Mouse (Mus musculus) cerebellum, adult (tissue): Measurements from ENCODE around the gene Gm30083.

Experiments used
- ATAC-seq: cut with Nextera tagmentation; 2 replicates; pipeline ENCODE4 v1.9.2; 2017; ENCODE audit warnings: mild to moderate bottlenecking, moderate library complexity, mixed read lengths; ENCODE audit not compliant: insufficient number of reproducible peaks, low FRiP score, low TSS enrichment

Gm30083 gene

DNA sequence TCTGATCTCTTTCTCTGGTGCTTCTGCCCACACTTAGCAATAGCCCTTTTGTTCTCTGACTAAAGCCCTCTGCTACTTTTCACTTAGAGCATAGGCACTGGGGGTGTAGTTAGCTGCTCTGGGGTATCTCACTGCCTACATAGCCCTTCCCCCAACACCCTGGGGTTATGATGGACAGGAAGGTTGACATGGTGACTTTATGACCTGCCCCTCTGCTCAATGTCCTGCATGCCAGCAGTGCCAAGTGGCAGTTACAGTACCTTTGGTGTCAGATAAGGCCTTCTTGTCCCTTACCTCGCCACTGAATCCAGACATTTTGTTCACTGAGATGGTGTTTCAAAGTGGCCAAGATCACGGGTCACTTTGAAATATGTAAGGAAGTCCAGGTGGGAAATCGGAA, at the start of gene Gm30083:
Gene Gm30083 (minus strand): TSS at position 120 of the 400 bp plus-strand sequence.
- ATAC-seq: no peak

- ATAC-seq: no peak
Measured at GRCm38 (mm10) chr14:34052516-34052915, 37.5 kb upstream of the Gm30083 start, which contains the start of gene Antxrl. Gene Antxrl, plus strand, starts transcription at chr14:34052707.

- ATAC-seq: no peak; the same call in 1 of the 2 replicates
Measured at GRCm38 (mm10) chr14:34050101-34050779, 35.3 kb upstream of the Gm30083 start.

DNA sequence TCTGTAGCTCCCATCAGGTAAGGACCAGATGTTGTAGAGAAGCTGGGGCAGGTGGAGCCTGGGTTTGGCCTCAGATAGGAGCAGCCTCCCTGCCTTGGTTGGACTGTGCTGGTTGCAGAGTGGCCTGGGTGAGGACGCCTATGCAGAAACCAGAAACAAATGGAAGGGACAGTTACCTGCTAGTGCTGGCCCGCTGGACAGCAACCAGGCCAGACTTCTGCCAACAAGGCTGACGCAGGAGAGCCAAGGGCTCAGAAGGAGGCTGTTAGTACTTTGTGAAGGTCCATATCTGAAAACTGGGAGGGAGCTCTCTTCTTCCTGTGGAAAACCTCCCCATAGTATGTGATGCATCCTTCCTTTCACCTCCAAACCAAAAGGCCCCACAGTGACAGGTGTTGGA, 28.4 kb upstream of the Gm30083 start:
- ATAC-seq: peak; percentile 57; the same call in 1 of the 2 replicates

GRCm38 (mm10) chr14:34041241-34041640, 26.3 kb upstream of the Gm30083 start:
- ATAC-seq: no peak

- ATAC-seq: no peak
Measured at GRCm38 (mm10) chr14:34033841-34034610, 19.0 kb upstream of the Gm30083 start.

DNA sequence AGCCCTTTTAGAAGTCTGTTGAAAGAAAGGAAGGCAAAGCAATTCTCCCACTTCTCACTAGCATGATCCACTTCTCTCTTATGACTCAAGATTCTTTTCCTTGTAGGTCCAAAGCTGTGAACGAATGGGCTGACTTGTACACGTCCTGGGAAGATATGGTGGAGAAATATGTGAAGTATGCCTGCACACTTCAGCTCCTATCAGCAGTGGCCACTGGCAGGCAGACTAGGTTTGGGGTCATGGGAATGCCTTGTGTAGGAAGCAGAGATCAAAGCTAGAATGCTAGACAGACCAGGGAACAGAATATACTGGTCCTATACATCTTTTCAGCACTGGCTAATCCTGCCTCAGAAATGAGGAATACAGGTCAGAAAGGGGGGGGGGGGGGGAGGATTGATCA, 11.7 kb upstream of the Gm30083 start:
- ATAC-seq: no peak

DNA sequence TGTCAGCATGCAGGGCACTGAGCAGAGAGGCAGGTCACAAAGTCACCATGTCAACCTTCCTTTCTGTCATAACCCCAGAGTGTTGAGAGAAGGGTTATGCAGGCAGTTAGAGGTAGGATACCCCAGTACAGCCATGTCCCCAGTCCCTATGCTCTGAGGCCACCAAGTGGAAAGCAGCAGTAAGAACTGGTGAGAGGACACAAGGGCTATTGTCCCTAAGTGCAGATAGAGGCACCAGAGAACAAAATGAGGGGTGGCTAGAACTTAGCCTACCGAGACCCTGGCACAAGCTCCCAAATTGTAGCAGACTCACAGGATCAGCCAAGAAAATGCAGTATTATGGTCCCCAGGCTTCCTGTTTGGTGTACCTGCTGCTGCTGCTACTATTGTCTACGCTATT, 2.0 kb upstream of the Gm30083 start:
- ATAC-seq: no peak

DNA sequence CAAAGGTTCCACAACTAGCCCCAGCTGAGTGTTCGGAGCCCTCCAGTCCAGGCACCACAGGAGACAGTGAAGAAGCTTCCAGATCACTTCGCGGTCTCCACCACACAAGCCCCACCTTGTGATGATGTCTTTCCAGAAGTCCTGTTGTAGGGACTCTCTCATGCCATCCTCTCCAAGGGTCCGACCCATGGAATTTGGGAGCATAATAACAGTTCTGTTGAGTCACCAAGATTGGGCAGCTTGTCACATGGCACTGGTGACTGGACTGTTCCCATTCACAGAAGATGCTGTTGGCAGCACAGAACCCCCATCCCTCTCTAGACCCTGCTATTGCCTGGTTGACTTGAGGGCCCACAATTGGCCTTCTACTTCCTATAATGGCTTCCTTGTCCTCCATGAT, 1.4 kb upstream of the Gm30083 start, which contains the start of gene Gm5460:
Gene Gm5460 (plus strand): TSS at position 378 of the 400 bp plus-strand sequence.
- ATAC-seq: no peak

- ATAC-seq: no peak
Measured at GRCm38 (mm10) chr14:34002358-34002757, 12.6 kb downstream of the Gm30083 start.

DNA sequence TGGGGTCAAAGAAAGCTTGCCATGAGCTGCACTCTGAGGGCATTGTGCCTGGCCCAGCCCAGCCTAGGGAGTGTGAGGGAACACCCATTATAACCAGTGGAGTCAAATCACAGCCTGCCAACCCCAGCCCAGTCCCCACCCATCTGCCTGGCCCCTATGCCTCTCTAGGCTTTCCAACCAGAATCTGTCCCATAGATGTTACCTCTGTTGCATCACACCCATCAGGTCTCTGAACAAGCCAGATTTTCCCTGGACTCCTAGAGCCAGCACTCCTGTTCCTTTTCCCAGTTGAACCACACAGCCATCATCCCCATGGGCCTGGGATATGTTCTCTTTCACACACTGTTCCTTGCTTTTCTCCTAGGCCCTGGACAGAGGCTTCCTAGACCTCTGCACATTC, 13.5 kb downstream of the Gm30083 start:
- ATAC-seq: no peak

GRCm38 (mm10) chr14:34000076-34000475, 14.9 kb downstream of the Gm30083 start:
- ATAC-seq: no peak

GRCm38 (mm10) chr14:33997427-33997826, 17.6 kb downstream of the Gm30083 start:
- ATAC-seq: no peak

DNA sequence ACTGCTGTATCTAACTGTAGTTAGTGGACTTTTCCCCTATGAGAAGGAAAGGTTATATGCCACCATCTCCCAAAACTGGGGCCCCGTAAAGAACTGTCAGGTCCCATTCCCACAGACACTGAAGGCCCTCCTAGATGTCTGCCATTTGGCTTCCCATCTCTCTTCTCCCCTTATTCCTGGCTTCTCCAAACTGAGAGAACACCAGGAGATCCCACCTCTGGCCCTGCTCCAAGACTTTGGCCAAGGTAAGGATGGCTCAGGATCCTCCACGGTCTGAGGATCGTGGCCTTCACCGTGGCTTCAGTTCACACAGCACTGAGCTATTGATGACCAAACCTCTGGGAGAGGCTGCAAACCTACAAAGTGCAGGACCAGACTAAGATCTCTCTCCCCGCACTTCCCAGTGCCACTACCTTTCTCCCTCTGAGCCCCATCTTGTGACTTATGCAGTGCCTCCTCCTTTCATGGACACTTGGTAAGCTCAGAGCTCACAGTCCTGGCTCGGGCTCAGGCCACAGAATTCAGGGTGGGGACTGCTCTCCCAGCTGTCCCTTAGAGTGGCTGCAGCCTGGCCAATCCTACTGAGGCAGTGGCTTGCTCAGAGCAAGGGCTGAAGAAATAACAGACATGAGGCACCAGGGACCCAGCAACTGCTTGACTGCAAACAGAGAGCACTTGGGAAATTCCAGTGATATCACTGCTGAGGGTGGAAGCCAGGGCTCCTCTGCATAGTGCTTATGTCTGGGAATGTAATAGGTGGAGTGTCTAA, 21.3 kb downstream of the Gm30083 start:
- no peak for ATAC-seq

DNA sequence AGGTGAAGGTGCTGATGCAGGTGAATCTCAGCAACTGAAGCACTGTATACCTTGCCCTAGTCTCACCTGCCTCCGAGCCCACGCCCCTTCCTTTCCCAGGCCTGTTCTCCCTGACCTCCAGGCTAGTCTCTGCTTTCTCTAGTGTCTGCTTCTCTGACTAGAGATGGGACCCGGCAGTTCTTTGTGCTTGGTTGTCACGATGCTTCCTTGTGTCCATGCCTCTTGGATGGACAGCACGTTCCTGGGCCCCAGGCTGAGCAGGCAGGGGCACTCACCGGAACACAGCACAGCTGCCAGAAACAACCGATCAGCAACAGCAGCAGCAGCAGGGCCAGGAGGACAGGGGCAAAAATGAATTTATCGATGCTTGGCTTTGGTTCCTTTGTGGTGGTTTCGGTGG, 21.9 kb downstream of the Gm30083 start:
- no peak for ATAC-seq

DNA sequence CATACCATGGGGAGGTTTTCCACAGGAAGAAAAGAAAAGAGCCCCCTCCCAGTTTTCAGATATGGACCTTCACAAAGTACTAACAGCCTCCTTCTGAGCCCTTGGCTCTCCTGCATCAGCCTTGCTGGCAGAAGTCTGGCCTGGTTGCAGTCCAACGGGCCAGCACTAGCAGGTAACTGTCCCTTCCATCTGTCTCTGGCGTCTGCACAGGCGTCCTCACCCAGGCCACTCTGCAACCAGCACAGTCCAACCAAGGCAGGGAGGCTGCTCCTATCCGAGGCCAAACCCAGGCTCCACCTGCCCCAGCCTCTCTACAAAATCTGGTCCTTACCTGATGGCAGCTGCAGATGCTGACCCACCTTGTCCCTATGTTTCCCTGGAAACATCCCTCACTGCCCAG, 23.0 kb downstream of the Gm30083 start:
- peak; percentile 88 for ATAC-seq

- ATAC-seq: no peak
Measured at GRCm38 (mm10) chr14:33989201-33989600, 25.8 kb downstream of the Gm30083 start.

GRCm38 (mm10) chr14:33978604-33979059, 36.4 kb downstream of the Gm30083 start, which contains the start of gene Zfp488:
Gene Zfp488, minus strand, starts transcription at chr14:33978764.
- peak; percentile 36; the same call in 1 of the 2 replicates for ATAC-seq

DNA sequence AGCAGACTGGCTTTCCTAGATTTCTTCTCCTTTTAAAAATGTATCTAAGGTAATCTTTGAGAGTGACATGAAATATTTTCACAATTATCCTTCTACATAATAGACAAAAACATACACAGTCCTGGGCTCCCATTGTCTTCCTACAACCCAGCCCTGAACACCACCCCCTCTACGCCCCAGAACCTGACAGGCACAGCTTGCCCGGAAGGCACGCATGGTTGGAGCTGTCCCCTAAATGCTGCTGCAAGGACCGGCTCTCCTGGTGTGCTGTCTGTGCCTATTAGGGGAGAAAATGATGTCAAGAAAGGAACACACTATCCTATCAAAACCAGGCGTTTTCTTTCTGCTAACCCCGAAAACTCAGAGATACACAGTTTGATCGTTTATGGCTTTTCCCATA, 37.2 kb downstream of the Gm30083 start:
- ATAC-seq: no peak

DNA sequence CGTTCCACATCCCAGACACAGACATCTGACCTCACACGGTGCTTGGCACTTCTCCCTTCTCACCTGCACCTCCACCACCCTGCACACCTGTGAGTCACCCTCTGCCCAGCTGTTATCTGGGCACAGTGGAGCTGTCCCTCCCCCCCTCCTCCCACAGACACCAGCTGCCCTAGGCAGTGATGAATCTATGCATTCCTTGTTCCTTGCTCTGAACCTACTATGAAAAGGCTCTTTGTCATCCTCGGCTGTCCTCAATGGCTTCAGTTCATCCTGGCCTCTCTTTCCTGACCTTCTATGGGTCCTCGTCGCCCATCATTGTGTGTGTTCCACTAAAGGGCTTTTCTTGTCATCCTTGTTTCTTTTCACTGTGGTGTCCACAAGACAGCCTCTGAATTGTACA, 40.2 kb downstream of the Gm30083 start:
- no peak for ATAC-seq

DNA sequence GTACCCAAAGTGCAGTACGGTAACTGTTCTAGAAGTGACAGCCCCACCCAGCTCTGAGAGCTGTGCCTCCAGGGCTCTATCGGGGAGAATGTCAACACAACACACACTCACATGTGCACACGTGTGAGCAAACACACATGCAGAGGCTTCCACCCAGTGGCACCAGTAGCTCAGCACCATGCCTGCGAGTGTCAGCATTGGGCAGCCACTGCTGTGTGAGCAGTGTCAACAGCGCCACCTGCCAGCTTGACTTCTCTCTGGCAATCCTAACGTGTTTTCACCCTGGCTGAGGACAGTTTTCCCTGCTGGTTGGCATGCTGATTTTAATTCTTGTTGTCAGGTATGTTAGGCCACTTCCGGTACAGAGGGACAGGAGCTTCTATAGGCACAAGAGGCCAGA, 42.3 kb downstream of the Gm30083 start:
- no peak for ATAC-seq
